Mouse (Mus musculus): ENCODE measurements around the gene Wipf2. TPM values are rescaled to one million over a fixed set of nuclear protein-coding genes. Genes with fewer than 3 reads are reported as not detected.
"Not testable (repeated sequence)": the region's sequence is repeated elsewhere in the genome, so short reads cannot be mapped to it uniquely, and the experiment has no call there.

Wipf2 gene
- polyA plus RNA-seq, 1 experiment: 14.0 TPM

DNA sequence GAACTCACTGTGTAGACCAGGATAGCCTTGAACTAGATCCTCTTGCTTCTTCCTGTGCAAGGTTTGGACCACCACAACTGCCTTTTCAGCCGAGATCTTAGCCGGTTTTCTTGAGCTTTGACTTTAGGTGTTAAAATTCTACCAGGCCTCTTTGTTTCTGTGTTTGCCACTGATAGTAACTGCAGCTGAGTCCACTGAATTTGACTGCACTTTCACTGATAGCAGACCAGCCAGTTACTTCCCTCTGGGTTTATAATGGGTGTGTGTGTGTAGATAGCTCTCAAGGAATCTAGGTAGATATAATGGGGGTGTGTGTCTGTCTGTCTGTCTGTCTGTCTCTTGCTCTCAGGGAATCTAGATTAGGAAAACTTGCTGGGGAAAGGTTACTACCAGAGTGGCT, 41.1 kb downstream of the Wipf2 start:
- Histone ChIP-seq H3K4me1 (ENCODE audit: control insufficient read depth, insufficient read depth, low read length) (peaks cover 9% of the 10 kb centered on the region), H3K4me3 (replicated peaks; ENCODE audit: extremely low read depth, low read depth, low read length) (no peak overlapping the region)
- 63% methylated on average over 2 of the region's 2 CpGs for WGBS
- no peak for DNase-seq
- TF ChIP-seq CTCF (IDR thresholded peaks at IDR 0.05; ENCODE audit: insufficient read depth, low read length): no peak
- TF ChIP-seq POLR2A (IDR thresholded peaks at IDR 0.05; ENCODE audit: borderline replicate concordance, extremely low read depth, low read depth, low read length): no peak

DNA sequence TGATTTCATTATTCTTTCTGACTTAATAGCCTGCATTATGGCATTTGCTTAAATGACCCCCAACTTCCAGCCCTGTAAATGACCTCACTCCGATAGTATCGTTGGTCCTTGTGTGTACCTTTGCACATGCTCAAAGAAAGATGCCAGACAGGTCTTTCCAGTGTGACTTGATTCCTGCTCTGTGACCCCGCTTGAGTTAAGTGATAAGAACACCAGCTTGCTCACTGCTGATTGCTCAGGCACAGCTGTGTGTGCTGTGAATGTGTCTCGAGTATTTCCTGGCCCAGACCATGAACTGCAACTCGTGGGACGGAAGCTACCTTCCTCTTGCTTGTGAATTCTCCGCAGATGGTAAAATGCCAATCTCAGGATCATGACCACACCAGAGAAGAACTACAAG, 41.6 kb downstream of the Wipf2 start:
- 43% methylated on average over 7 of the region's 7 CpGs for WGBS
- Histone ChIP-seq H3K4me3 (replicated peaks; ENCODE audit: extremely low read depth, low read depth, low read length) (no peak overlapping the region), H3K4me1 (ENCODE audit: control insufficient read depth, insufficient read depth, low read length) (peaks cover 9% of the 10 kb centered on the region)
- no peak for DNase-seq
- TF ChIP-seq CTCF (IDR thresholded peaks at IDR 0.05; ENCODE audit: insufficient read depth, low read length) (no peak), POLR2A (IDR thresholded peaks at IDR 0.05; ENCODE audit: borderline replicate concordance, extremely low read depth, low read depth, low read length) (no peak)

DNA sequence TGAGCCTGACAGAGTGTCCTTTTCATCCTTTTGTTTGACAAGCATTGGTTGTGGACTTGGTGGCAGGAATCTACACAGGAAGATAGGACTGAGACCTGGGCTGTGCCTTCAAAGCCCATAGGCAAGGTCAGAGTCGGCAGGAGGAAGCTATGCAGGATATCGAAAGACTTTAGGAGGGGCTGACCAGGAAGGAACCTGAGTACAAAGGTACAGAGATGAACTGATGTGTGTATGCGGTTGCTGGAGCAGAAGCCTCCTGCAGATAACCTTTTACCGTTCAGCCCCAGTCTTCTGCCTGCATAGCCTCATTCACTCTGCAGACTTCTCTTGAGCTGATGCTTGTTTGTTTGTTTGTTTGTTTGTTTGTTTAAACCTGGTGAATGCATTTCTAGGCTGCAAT, 42.1 kb downstream of the Wipf2 start:
- 45% methylated on average over 4 of the region's 4 CpGs for WGBS

DNA sequence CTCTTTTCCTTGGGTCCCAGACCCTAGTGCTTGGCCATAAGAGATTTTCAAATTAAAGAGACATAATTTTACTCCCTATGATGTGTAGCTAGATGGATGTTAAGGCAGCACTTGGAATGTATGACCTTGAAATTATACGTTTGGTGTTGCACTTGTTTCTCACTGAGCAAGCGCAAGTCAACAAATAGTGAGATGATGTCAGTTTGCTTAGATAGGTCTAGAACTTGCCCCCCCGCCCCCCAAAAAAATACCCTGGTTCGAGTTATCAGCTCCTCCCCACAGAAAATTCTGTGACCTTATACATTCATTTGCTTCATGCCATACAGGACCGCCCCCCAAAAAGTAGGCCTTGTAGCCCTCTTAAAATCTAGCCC, 43.6 kb downstream of the Wipf2 start:
- 58% methylated on average over 5 of the region's 5 CpGs for WGBS
- DNase-seq: no peak
- TF ChIP-seq POLR2A (IDR thresholded peaks at IDR 0.05; ENCODE audit: borderline replicate concordance, extremely low read depth, low read depth, low read length) (no peak), CTCF (IDR thresholded peaks at IDR 0.05; ENCODE audit: insufficient read depth, low read length) (no peak)
- Histone ChIP-seq H3K4me3 (replicated peaks; ENCODE audit: extremely low read depth, low read depth, low read length) (peak overlapping the region; percentile 58), H3K4me1 (ENCODE audit: control insufficient read depth, insufficient read depth, low read length) (peaks cover 9% of the 10 kb centered on the region)

More for the DNA sequence above, 42.1 kb downstream of the Wipf2 start:
- H3K4me1 ChIP-seq (ENCODE audit: control insufficient read depth, insufficient read depth, low read length): peaks cover 9% of the 10 kb centered on the region
- no peak for DNase-seq
- H3K4me3 ChIP-seq (replicated peaks; ENCODE audit: extremely low read depth, low read depth, low read length): no peak overlapping the region
- TF ChIP-seq POLR2A (IDR thresholded peaks at IDR 0.05; ENCODE audit: borderline replicate concordance, extremely low read depth, low read depth, low read length) (no peak), CTCF (IDR thresholded peaks at IDR 0.05; ENCODE audit: insufficient read depth, low read length) (no peak)

DNA sequence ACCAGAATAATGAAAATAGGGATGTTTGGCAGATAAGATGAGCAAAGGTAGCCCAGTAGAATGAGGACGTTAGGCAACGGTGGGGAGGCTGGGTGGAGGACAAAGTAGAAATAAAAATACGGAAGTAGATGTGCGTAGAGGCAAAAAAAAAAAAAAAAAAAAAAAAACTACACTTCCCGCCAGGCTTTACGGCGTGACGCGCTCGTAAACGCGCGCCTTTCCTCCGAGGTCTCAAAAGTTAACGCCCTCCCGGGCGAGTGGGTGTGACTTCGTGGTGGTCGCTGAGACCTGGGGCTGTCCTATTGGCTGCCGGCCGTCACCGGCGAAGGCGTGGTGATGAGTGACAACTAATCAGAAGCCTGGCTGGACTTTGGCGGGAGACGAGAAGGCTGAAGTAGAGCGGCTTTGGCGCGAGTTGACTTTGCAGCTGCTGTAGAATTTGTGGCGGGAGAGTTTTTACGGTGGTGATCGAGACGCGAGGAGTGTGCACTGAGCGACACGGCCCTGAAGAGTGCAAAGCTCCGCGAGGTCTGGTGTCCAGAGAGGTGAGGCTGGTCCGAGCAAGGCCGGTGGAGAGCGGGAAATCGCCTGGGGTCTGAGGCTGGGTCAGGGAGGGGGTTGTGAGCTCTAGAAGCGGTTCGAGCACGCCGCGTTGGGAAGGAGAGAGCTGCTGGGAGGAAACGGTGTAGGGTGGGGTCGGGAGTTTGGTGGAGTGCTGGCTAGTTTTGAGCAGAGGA, 44.2 kb downstream of the Wipf2 start, which contains the start of gene Cdc6:
Cdc6 (plus strand) TSS at position 365 of the 737 bp plus-strand sequence.
- TF ChIP-seq POLR2A (IDR thresholded peaks at IDR 0.05; ENCODE audit: borderline replicate concordance, extremely low read depth, low read depth, low read length) (0 out of 2 replicates have a peak, but pooled peaks have one; percentile 26), CTCF (IDR thresholded peaks at IDR 0.05; ENCODE audit: insufficient read depth, low read length) (no peak)
- under 1% methylated on average over 49 of the region's 49 CpGs for WGBS

DNA sequence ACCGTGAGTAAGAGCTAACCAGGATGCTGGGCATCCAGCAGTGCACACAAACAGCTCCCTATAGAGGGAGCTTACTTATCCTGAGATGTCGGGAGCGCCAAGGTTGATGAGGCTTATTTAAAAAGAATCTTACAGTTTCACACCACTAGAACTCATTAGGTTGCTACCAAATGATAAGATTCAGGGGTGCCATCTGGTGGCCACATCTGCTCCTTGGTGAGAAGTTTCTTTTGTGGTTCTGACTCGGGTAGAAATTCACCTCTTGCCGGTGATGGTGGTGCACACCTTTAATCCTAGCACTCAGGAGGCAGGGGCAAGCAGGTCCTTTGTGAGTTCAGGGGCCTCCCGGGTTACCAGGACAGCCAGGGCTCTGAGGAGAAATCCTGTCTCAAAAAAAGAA, 46.2 kb downstream of the Wipf2 start:
- TF ChIP-seq CTCF (IDR thresholded peaks at IDR 0.05; ENCODE audit: insufficient read depth, low read length) (peak; percentile 40), POLR2A (IDR thresholded peaks at IDR 0.05; ENCODE audit: borderline replicate concordance, extremely low read depth, low read depth, low read length) (no peak)
- WGBS: 19% methylated on average over 6 of the region's 6 CpGs
- DNase-seq: peak; percentile 62
- Histone ChIP-seq H3K4me3 (replicated peaks; ENCODE audit: extremely low read depth, low read depth, low read length) (no peak overlapping the region), H3K4me1 (ENCODE audit: control insufficient read depth, insufficient read depth, low read length) (peaks cover 9% of the 10 kb centered on the region)

More for the DNA sequence above, 44.2 kb downstream of the Wipf2 start, which contains the start of gene Cdc6:
- Histone ChIP-seq H3K4me3 (replicated peaks; ENCODE audit: extremely low read depth, low read depth, low read length) (peak within 1 kb of the TSS; percentile 58), H3K4me1 (ENCODE audit: control insufficient read depth, insufficient read depth, low read length) (peaks cover 9% of the 10 kb centered on the region)
- peak; percentile 92 for DNase-seq

DNA sequence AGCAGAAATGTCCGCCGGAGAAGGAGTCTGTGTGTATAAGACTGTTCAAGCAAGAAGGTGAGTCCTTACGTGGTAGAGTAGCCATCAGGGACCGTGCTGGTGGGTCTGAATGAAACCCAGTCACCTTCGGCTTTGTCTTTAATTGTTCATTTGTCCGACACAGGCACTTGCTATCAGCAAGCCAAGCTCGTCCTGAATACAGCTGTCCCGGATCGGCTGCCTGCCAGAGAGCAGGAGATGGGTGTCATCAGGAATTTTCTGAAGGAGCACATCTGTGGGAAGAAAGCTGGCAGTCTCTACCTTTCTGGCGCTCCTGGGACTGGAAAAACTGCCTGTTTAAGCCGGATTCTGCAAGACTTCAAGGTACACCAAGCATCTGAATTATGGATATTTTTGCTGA, 47.0 kb downstream of the Wipf2 start:
- WGBS: 80% methylated on average over 11 of the region's 11 CpGs
- TF ChIP-seq CTCF (IDR thresholded peaks at IDR 0.05; ENCODE audit: insufficient read depth, low read length): no peak
- TF ChIP-seq POLR2A (IDR thresholded peaks at IDR 0.05; ENCODE audit: borderline replicate concordance, extremely low read depth, low read depth, low read length): no peak
- Histone ChIP-seq H3K4me1 (ENCODE audit: control insufficient read depth, insufficient read depth, low read length) (peaks cover 8% of the 10 kb centered on the region), H3K4me3 (replicated peaks; ENCODE audit: extremely low read depth, low read depth, low read length) (no peak overlapping the region)
- DNase-seq: no peak

DNA sequence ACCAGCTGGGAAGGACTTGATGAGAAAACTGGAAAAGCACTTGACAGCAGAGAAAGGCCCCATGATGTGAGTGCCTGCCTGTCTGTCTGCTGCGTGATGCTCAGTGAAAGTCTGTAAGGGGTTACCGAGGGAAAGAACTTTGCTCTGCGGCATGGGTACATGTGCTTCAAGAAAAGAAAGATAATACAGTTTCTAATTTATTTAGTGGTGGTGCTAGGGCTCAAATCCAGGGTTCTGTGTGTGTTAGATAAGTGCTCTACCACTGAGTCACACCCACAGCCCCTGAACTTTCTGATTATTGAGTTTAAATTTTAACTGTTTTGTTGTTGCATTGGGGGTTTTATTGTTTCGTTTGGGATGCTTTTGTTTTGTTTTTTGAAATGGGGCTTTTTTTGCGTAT, 48.1 kb downstream of the Wipf2 start:
- DNase-seq: no peak
- WGBS: 87% methylated on average over 5 of the region's 5 CpGs
- Histone ChIP-seq H3K4me3 (replicated peaks; ENCODE audit: extremely low read depth, low read depth, low read length) (no peak overlapping the region), H3K4me1 (ENCODE audit: control insufficient read depth, insufficient read depth, low read length) (peaks cover 7% of the 10 kb centered on the region)
- TF ChIP-seq CTCF (IDR thresholded peaks at IDR 0.05; ENCODE audit: insufficient read depth, low read length) (no peak), POLR2A (IDR thresholded peaks at IDR 0.05; ENCODE audit: borderline replicate concordance, extremely low read depth, low read depth, low read length) (no peak)

DNA sequence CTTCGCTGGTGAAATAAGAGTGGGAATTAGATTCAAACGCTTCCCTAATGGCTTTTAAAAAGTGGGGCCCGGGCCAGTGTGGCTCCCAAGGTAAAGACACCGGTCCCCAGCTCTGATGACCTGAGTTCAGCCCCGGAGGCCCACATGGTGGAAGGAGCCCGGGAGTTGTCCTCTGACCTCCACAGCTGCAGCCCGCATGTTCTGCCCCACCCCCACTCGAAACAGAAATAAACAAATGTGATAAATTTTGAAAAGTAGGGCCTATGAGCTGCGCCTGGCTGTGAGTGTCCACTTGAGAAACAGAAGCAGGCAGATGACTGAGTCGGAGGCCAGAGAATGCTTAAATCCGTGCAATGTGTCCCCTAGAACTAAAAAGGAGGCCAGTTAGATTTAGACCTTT, 50.8 kb downstream of the Wipf2 start:
- Histone ChIP-seq H3K4me1 (ENCODE audit: control insufficient read depth, insufficient read depth, low read length) (no peaks in the 10 kb centered on the region), H3K4me3 (replicated peaks; ENCODE audit: extremely low read depth, low read depth, low read length) (no peak overlapping the region)
- no peak for DNase-seq
- 52% methylated on average over 11 of the region's 11 CpGs for WGBS
- TF ChIP-seq POLR2A (IDR thresholded peaks at IDR 0.05; ENCODE audit: borderline replicate concordance, extremely low read depth, low read depth, low read length) (no peak), CTCF (IDR thresholded peaks at IDR 0.05; ENCODE audit: insufficient read depth, low read length) (no peak)

DNA sequence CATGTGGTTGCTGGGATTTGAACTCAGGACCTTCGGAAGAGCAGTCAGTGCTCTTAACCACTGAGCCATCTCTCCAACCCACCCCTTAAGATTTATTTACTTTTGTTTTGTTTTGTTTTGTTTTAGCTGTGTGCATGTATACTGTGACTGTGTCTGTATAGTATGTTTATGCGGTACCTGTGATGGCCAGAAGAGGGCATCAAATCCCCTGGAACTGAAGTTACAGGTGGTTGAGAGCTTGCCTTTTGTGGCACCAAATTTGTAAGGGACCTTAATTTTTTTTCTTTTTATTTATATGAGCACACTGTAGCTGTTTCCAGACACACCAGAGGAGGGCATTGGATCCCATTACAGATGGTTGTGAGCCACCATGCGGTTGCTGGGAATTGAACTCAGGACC, 52.9 kb downstream of the Wipf2 start:
- not testable (repeated sequence) for H3K4me1 ChIP-seq (ENCODE audit: control insufficient read depth, insufficient read depth, low read length); H3K4me3 ChIP-seq (replicated peaks; ENCODE audit: extremely low read depth, low read depth, low read length); DNase-seq
- 95% methylated on average over 3 of the region's 3 CpGs for WGBS
